Mouse (Mus musculus) MEL (cell line): ENCODE measurements at regions not wholly inside any gene's neighbourhood (a gene's known extent, or its start where the extent isn't known, plus 50 kb on each side); places are given as distances from the start of the nearest gene placed in this dataset.
A peak's percentile ranks its signal among the peaks of the same experiment; 100 is the strongest.

Source experiments
- DNase-seq: peaks from one replicate; pipeline ENCODE4 v3.0.0; 2011; ENCODE audit warnings: low read depth, low spot score
- H3K27ac ChIP-seq: 2 replicates; pipeline ENCODE4 v1.5.1; 2012; ENCODE audit warnings: low read depth, mild to moderate bottlenecking, control low read depth, low read length, moderate library complexity; ENCODE audit not compliant: control insufficient read depth
- H3K27me3 ChIP-seq, 2 experiments: fragments of 150-350 bp in 1 of 2; sonication (generic) in 1 of 2; 2 replicates each; pipeline ENCODE4 v1.6.1; 2012; ENCODE audit warnings: low read length in 2 of 2, mild to moderate bottlenecking in 2 of 2, improper control_type of control experiment in 1 of 2, moderate library complexity in 1 of 2; ENCODE audit not compliant: insufficient read depth in 2 of 2, control insufficient read depth in 1 of 2
- H3K36me3 ChIP-seq, 2 experiments: 2 replicates each; pipeline ENCODE4 v1.6.1; 2012 to 2014; ENCODE audit warnings: low read length in 2 of 2, improper control_type of control experiment in 1 of 2, inconsistent platforms in 1 of 2, mild to moderate bottlenecking in 1 of 2; ENCODE audit not compliant: insufficient read depth in 2 of 2, control insufficient read depth in 1 of 2
- H3K4me1 ChIP-seq, 2 experiments: fragments of 150-350 bp in 1 of 2; sonication (generic) in 1 of 2; 2 replicates each; pipeline ENCODE4 v1.6.1; 2012; ENCODE audit warnings: low read length in 2 of 2, improper control_type of control experiment in 1 of 2, mild to moderate bottlenecking in 1 of 2; ENCODE audit not compliant: insufficient read depth in 2 of 2, control insufficient read depth in 1 of 2
- H3K4me3 ChIP-seq, 2 experiments: fragments of 150-350 bp in 1 of 2; sonication (generic) in 1 of 2; 2 replicates each; pipeline ENCODE4 v1.5.1; 2012; ENCODE audit warnings: low read depth in 2 of 2, low read length in 2 of 2, mild to moderate bottlenecking in 2 of 2, moderate library complexity in 2 of 2, control low read depth in 1 of 2, improper control_type of control experiment in 1 of 2; ENCODE audit not compliant: control insufficient read depth in 1 of 2, insufficient read depth in 1 of 2
- H3K79me2 ChIP-seq: 2 replicates; pipeline ENCODE4 v1.6.1; 2012; ENCODE audit warnings: mild to moderate bottlenecking, low read length, moderate library complexity; ENCODE audit not compliant: control insufficient read depth, poor library complexity, insufficient read depth
- H3K9ac ChIP-seq: 2 replicates; pipeline ENCODE4 v1.6.1; 2012; ENCODE audit warnings: low read depth, mild to moderate bottlenecking, control low read depth, low read length, moderate library complexity; ENCODE audit not compliant: control insufficient read depth, poor library complexity, severe bottlenecking
- H3K9me3 ChIP-seq: fragments of 150-350 bp; sonication (generic); replicated peaks from 2 replicates; pipeline ENCODE4 v1.6.1; 2012; ENCODE audit warnings: mild to moderate bottlenecking, low read length, improper control_type of control experiment, moderate library complexity; ENCODE audit not compliant: insufficient read depth
- CHD2 ChIP-seq: IDR thresholded peaks from 2 replicates; pipeline ENCODE4 v1.6.1; 2011; ENCODE audit warnings: low read length, improper control_type of control experiment
- CTCF ChIP-seq, 3 experiments: IDR thresholded peaks in 2 of 3; conservative IDR thresholded peaks in 1 of 3; 2 replicates each; pipeline ENCODE4 v1.5.1; 2011 to 2012; ENCODE audit warnings: low read length in 3 of 3, low read depth in 2 of 3, mild to moderate bottlenecking in 2 of 3, improper control_type of control experiment in 1 of 3, inconsistent platforms in 1 of 3, mixed read lengths in 1 of 3, moderate library complexity in 1 of 3; ENCODE audit not compliant: control insufficient read depth in 1 of 3, insufficient read depth in 1 of 3, poor library complexity in 1 of 3, severe bottlenecking in 1 of 3
- ELF1 ChIP-seq: IDR thresholded peaks from 2 replicates; pipeline ENCODE4 v1.6.1; 2014; ENCODE audit warnings: low read depth, mild to moderate bottlenecking, inconsistent platforms, low read length, improper control_type of control experiment, moderate library complexity
- ETS1 ChIP-seq: IDR thresholded peaks from 2 replicates; pipeline ENCODE4 v1.6.1; 2012; ENCODE audit warnings: low read depth, mild to moderate bottlenecking, inconsistent platforms, low read length, improper control_type of control experiment, moderate library complexity
- GATA1 ChIP-seq: IDR thresholded peaks from 2 replicates; pipeline ENCODE4 v1.6.1; 2011; ENCODE audit warnings: low read depth, low read length, improper control_type of control experiment
- HCFC1 ChIP-seq: IDR thresholded peaks from 2 replicates; pipeline ENCODE4 v1.6.1; 2012; ENCODE audit warnings: low read depth, mild to moderate bottlenecking, inconsistent platforms, low read length, improper control_type of control experiment, moderate library complexity
- MAFK ChIP-seq: IDR thresholded peaks from 2 replicates; pipeline ENCODE4 v1.6.1; 2011; ENCODE audit warnings: low read depth, mild to moderate bottlenecking, low read length, improper control_type of control experiment, borderline replicate concordance
- MAX ChIP-seq: IDR thresholded peaks from 2 replicates; pipeline ENCODE4 v1.6.1; 2011; ENCODE audit warnings: low read length, improper control_type of control experiment
- MEF2A ChIP-seq: IDR thresholded peaks from 2 replicates; pipeline ENCODE4 v1.6.1; 2014; ENCODE audit warnings: low read depth, mild to moderate bottlenecking, inconsistent platforms, low read length, improper control_type of control experiment; ENCODE audit not compliant: poor library complexity, insufficient replicate concordance, severe bottlenecking; ENCODE audit errors: extremely low read depth
- MXI1 ChIP-seq: IDR thresholded peaks from 2 replicates; pipeline ENCODE4 v1.6.1; 2011; ENCODE audit warnings: mild to moderate bottlenecking, low read depth, low read length, improper control_type of control experiment
- MYB ChIP-seq: IDR thresholded peaks from 2 replicates; pipeline ENCODE4 v1.6.1; 2011; ENCODE audit warnings: mild to moderate bottlenecking, low read depth, low read length, improper control_type of control experiment
- MYC ChIP-seq: IDR thresholded peaks from 2 replicates; pipeline ENCODE4 v1.6.1; 2011; ENCODE audit warnings: low read depth, mild to moderate bottlenecking, low read length, improper control_type of control experiment, moderate library complexity
- NRF1 ChIP-seq: IDR thresholded peaks from 2 replicates; pipeline ENCODE4 v1.6.1; 2014; ENCODE audit warnings: low read depth, mild to moderate bottlenecking, inconsistent platforms, low read length, improper control_type of control experiment, moderate library complexity; ENCODE audit not compliant: poor library complexity, insufficient read depth, severe bottlenecking
- POLR2A ChIP-seq, 2 experiments: IDR thresholded peaks; 2 replicates each; pipeline ENCODE4 v1.6.1; 2011 to 2012; ENCODE audit warnings: low read length in 2 of 2, mild to moderate bottlenecking in 2 of 2, control low read depth in 1 of 2, improper control_type of control experiment in 1 of 2, low read depth in 1 of 2, moderate library complexity in 1 of 2; ENCODE audit not compliant: control insufficient read depth in 1 of 2, insufficient read depth in 1 of 2, poor library complexity in 1 of 2
- POLR2AphosphoS2 ChIP-seq: IDR thresholded peaks from 2 replicates; pipeline ENCODE4 v1.6.1; 2011; ENCODE audit warnings: low read length, improper control_type of control experiment
- RAD21 ChIP-seq: IDR thresholded peaks from 2 replicates; pipeline ENCODE4 v1.6.1; 2011; ENCODE audit warnings: mild to moderate bottlenecking, low read depth, low read length, improper control_type of control experiment
- RCOR1 ChIP-seq: IDR thresholded peaks from 2 replicates; pipeline ENCODE4 v1.6.1; 2012; ENCODE audit warnings: low read depth, mild to moderate bottlenecking, inconsistent platforms, low read length, improper control_type of control experiment
- TAL1 ChIP-seq: IDR thresholded peaks from 2 replicates; pipeline ENCODE4 v1.6.1; 2012; ENCODE audit warnings: mild to moderate bottlenecking, inconsistent platforms, low read length, moderate library complexity, mixed read lengths
- TBP ChIP-seq: IDR thresholded peaks from 2 replicates; pipeline ENCODE4 v1.8.0; 2011; ENCODE audit warnings: low read depth, low read length, improper control_type of control experiment
- TCF12 ChIP-seq: IDR thresholded peaks from 2 replicates; pipeline ENCODE4 v1.6.1; 2014; ENCODE audit warnings: low read depth, mild to moderate bottlenecking, inconsistent platforms, low read length, improper control_type of control experiment, moderate library complexity
- USF1 ChIP-seq: IDR thresholded peaks from 2 replicates; pipeline ENCODE4 v1.6.1; 2014; ENCODE audit warnings: low read depth, mild to moderate bottlenecking, inconsistent platforms, low read length, improper control_type of control experiment, moderate library complexity

DNA sequence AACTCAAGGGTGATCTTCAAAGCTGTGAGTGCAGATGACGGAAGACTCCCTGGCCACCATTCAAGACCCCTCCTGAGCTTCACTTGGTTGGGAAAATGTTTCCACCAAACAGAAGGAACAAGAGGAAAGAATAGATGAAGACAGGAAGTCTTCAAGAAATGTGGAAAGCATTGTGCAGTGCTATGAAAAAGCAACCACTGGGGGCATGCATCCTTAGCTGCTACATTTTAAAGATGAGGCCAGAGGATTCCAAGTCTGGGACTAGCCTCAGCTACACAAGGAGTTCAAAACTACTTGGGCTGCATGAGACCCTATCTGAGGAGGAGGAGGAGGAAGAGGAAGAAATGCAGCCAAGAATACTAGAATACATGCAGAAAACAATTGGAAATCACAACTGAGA, 207.6 kb upstream of the Hes1 start:
- Histone ChIP-seq H3K79me2 (no peaks in the 10 kb centered on the region), H3K36me3 (no peaks in the 10 kb centered on the region), H3K9me3 (no peaks in the 10 kb centered on the region), H3K27ac (no peak overlapping the region), H3K27me3 (peaks cover 2 to 9% of the 10 kb centered on the region in 2 experiments), H3K9ac (no peak overlapping the region), H3K4me1 (no peaks in the 10 kb centered on the region), H3K4me3 (no peak overlapping the region)
- TF ChIP-seq GATA1 (no peak), TAL1 (no peak), HCFC1 (no peak), ELF1 (no peak), CTCF (IDR thresholded peaks at IDR 0.05 in 2 of 3, conservative IDR thresholded peaks at IDR 0.05 in 1 of 3; ENCODE audit: control insufficient read depth in 1 of 3, insufficient read depth in 1 of 3, low read depth in 2 of 3, low read length in 3 of 3, poor library complexity in 1 of 3, severe bottlenecking in 1 of 3) (peak in 1 of 3 experiments; percentile 16; a peak in 1 of 6 replicates), NRF1 (no peak)
- DNase-seq: peak; percentile 6

DNA sequence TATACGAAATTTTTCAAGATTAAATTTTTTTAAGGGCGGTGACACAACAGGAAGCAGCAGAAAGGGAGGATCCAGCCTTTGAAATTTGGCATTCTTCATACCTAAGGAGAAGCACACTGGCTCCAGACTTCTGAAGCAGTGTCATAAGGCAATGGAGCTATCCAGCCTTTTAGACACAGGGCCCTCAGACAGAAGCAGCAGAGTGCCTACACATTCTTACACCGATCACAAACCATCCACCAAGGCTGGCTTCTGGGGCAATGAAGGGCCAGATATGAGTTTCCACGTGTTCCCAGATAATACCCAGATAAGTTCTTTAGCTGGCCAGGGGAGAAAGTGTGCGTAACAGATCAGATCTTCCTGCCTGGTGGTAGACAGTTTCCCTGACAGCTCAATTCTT, 205.5 kb upstream of the Hes1 start:
- H3K4me1 ChIP-seq: no peaks in the 10 kb centered on the region
- no peak overlapping the region for H3K9ac ChIP-seq
- no peaks in the 10 kb centered on the region for H3K79me2 ChIP-seq
- H3K9me3 ChIP-seq: no peaks in the 10 kb centered on the region
- no peak overlapping the region for H3K27ac ChIP-seq
- DNase-seq: no peak
- H3K4me3 ChIP-seq: no peak overlapping the region
- H3K36me3 ChIP-seq: no peaks in the 10 kb centered on the region
- TF ChIP-seq CHD2 (no peak), TAL1 (no peak), MEF2A (no peak), MAX (no peak; the same call in 1 of the 2 replicates), POLR2A (IDR thresholded peaks at IDR 0.05; ENCODE audit: control insufficient read depth in 1 of 2, insufficient read depth in 1 of 2, low read depth in 1 of 2, low read length in 2 of 2, poor library complexity in 1 of 2) (no peak), RCOR1 (no peak), TCF12 (no peak), POLR2AphosphoS2 (no peak), USF1 (no peak), MYB (no peak), MXI1 (no peak), ELF1 (no peak)
- peaks cover 2 to 10% of the 10 kb centered on the region in 2 experiments for H3K27me3 ChIP-seq

GRCm38 (mm10) chr16:29860306-29860705, 203.9 kb upstream of the Hes1 start:
- no peak overlapping the region for H3K4me3 ChIP-seq
- no peaks in the 10 kb centered on the region for H3K79me2 ChIP-seq
- H3K27me3 ChIP-seq: peaks cover 2 to 13% of the 10 kb centered on the region in 2 experiments
- no peaks in the 10 kb centered on the region for H3K9me3 ChIP-seq
- DNase-seq: no peak
- H3K4me1 ChIP-seq: no peaks in the 10 kb centered on the region; a peak in 1 of 4 replicates
- H3K36me3 ChIP-seq: no peaks in the 10 kb centered on the region
- no peak for TF ChIP-seq RAD21
- TF ChIP-seq MAFK: no peak
- no peak for TF ChIP-seq TBP
- no peak for TF ChIP-seq ETS1
- TF ChIP-seq MXI1: no peak
- no peak for TF ChIP-seq MYC
- TF ChIP-seq, all 39 proteins: peak for 0
- no peak overlapping the region for H3K9ac ChIP-seq
- no peak overlapping the region for H3K27ac ChIP-seq
